Comparison of ENCODE assay signal across 8 mouse cellular contexts in the genomic region with DNA sequence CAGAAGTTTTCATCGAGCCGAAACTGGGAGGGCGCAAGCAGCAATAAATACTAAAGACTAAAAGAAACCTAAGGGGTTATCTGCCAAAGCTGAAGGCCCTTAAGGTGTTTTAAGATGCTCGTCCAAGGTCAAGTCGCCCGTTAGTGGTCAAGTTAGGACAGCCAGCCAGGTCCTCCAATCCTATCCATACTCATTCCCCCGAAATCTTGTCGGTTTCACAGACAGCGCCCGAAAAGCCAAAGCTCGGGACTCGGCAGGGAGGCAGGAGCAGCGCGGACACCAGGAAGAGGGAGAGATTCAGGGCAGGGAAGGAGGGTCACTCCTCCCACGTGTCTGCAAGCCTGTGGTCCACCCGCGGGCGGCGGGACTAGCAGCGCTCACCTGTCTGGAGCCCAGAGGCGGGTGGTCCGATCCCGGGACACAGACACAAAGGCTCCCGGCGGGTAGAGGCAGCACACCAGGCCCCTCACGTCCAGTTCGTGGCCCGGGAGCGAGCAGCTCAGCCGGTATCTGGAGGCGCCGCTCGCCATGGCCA. TPM values are rescaled to one million over a fixed set of nuclear protein-coding genes. Genes with fewer than 3 reads are reported as not detected.
DNase-seq lines count a peak whose midpoint lies in the region; ATAC-seq and TF ChIP-seq lines count a peak whose summit lies in the region.

No protein-coding gene starts in this region.

- under 1% methylated on average over 33 of the region's 33 CpGs for WGBS in heart, embryonic 11.5 days (ENCODE audit: insufficient replicate concordance)
- WGBS in forebrain, embryonic 11.5 days, result under 1% methylated on average over 33 of the region's 33 CpGs
- under 1% methylated on average over 33 of the region's 33 CpGs for WGBS in liver, embryonic 11.5 days
- WGBS in olfactory bulb, adult 2 months, result under 1% methylated on average over 33 of the region's 33 CpGs

- H3K4me2 ChIP-seq in heart, embryonic 11.5 days, result peak overlapping the region; percentile 71
- peak overlapping the region; percentile 71 for H3K4me2 ChIP-seq in forebrain, embryonic 11.5 days (ENCODE audit: low read depth, low read length, severe bottlenecking)
- peak overlapping the region; percentile 83 for H3K4me2 ChIP-seq in liver, embryonic 11.5 days

- no peaks in the 10 kb centered on the region for H3K9me3 ChIP-seq in heart, embryonic 11.5 days (replicated peaks; ENCODE audit: control insufficient read depth, low read length)
- H3K9me3 ChIP-seq in ES-Bruce4 (replicated peaks; ENCODE audit: control insufficient read depth, insufficient read depth, low read length, poor library complexity, severe bottlenecking), result no peaks in the 10 kb centered on the region
- H3K9me3 ChIP-seq in forebrain, embryonic 11.5 days (ENCODE audit: control insufficient read depth, low read length), result no peaks in the 10 kb centered on the region
- no peaks in the 10 kb centered on the region for H3K9me3 ChIP-seq in liver, embryonic 11.5 days (ENCODE audit: control insufficient read depth, low read length)

- H3K27ac ChIP-seq in heart, embryonic 11.5 days (ENCODE audit: low read depth, low read length), result peak overlapping the region; percentile 76
- peak overlapping the region; percentile 22 for H3K27ac ChIP-seq in ES-Bruce4 (ENCODE audit: insufficient read depth, low read length)
- H3K27ac ChIP-seq in forebrain, embryonic 11.5 days (ENCODE audit: low read depth, low read length), result peak overlapping the region; percentile 68
- peak overlapping the region; percentile 57 for H3K27ac ChIP-seq in liver, embryonic 11.5 days (ENCODE audit: low read depth, low read length)
- H3K27ac ChIP-seq in olfactory bulb, adult 2 months (ENCODE audit: insufficient read depth, low read depth, low read length), result peak overlapping the region; percentile 27; the same call in 1 of the 2 replicates

- H3K4me1 ChIP-seq in heart, embryonic 11.5 days (ENCODE audit: control insufficient read depth, insufficient read depth, low read length), result peaks cover 6% of the 10 kb centered on the region
- H3K4me1 ChIP-seq in ES-Bruce4 (ENCODE audit: control insufficient read depth, insufficient read depth, low read length), result no peaks in the 10 kb centered on the region
- 0 out of 2 replicates have a peak, but pooled peaks cover 3% of the 10 kb centered on the region for H3K4me1 ChIP-seq in forebrain, embryonic 11.5 days (replicated peaks; ENCODE audit: control insufficient read depth, insufficient read depth, low read length)
- peaks cover 5% of the 10 kb centered on the region; the same call in 1 of the 2 replicates for H3K4me1 ChIP-seq in liver, embryonic 11.5 days (replicated peaks; ENCODE audit: control insufficient read depth, insufficient read depth, low read length)
- no peaks in the 10 kb centered on the region for H3K4me1 ChIP-seq in olfactory bulb, adult 2 months (ENCODE audit: control insufficient read depth, insufficient read depth, low read length)

- no peak; the same call in 1 of the 2 replicates for ATAC-seq in heart, embryonic 11.5 days (replicated peaks; ENCODE audit: insufficient number of reproducible peaks, low FRiP score, low TSS enrichment)
- no peak for ATAC-seq in forebrain, embryonic 11.5 days (replicated peaks; ENCODE audit: low FRiP score)
- ATAC-seq in liver, embryonic 11.5 days (replicated peaks; ENCODE audit: low FRiP score), result no peak; the same call in 1 of the 2 replicates

- no peak for DNase-seq in heart, adult 9 months (ENCODE audit: low spot score in 2 of 2)
- no peak for DNase-seq in forebrain, embryonic 11.5 days (ENCODE audit: low spot score)
- no peak for DNase-seq in liver, embryonic 11.5 days (ENCODE audit: low spot score)
- no peak for DNase-seq in ovary, postnatal 10 days (ENCODE audit: low spot score)
- no peak for DNase-seq in kidney, adult 11 months

- H3K36me3 ChIP-seq in heart, embryonic 11.5 days (ENCODE audit: control insufficient read depth, insufficient read depth, low read length), result no peaks in the 10 kb centered on the region
- peaks cover 7% of the 10 kb centered on the region; the same call in 1 of the 2 replicates for H3K36me3 ChIP-seq in ES-Bruce4 (ENCODE audit: control insufficient read depth, insufficient read depth, low read length, poor library complexity, severe bottlenecking)
- H3K36me3 ChIP-seq in forebrain, embryonic 11.5 days (ENCODE audit: control insufficient read depth, insufficient read depth, low read length), result no peaks in the 10 kb centered on the region
- H3K36me3 ChIP-seq in liver, embryonic 11.5 days (ENCODE audit: control insufficient read depth, insufficient read depth, low read length), result no peaks in the 10 kb centered on the region

- TF ChIP-seq EP300 in ES-Bruce4 (IDR thresholded peaks at IDR 0.05; ENCODE audit: insufficient read depth, low read depth, low read length), result no peak

- no peak for TF ChIP-seq POLR2A in ES-Bruce4 (IDR thresholded peaks at IDR 0.05; ENCODE audit: insufficient read depth, low read length)
- no peak for TF ChIP-seq POLR2A in olfactory bulb, adult 2 months (IDR thresholded peaks at IDR 0.05; ENCODE audit: insufficient read depth, low read depth, low read length)

- no peak for TF ChIP-seq CTCF in ES-Bruce4 (IDR thresholded peaks at IDR 0.05; ENCODE audit: low read depth, low read length)
- TF ChIP-seq CTCF in olfactory bulb, adult 2 months (IDR thresholded peaks at IDR 0.05; ENCODE audit: insufficient read depth, low read depth, low read length), result no peak

- peak overlapping the region; percentile 94 for H3K9ac ChIP-seq in heart, embryonic 11.5 days (ENCODE audit: low read depth, low read length)
- H3K9ac ChIP-seq in ES-Bruce4 (ENCODE audit: low read depth, poor library complexity, severe bottlenecking), result peak overlapping the region; percentile 79
- H3K9ac ChIP-seq in forebrain, embryonic 11.5 days (ENCODE audit: low read length), result peak overlapping the region; percentile 91
- H3K9ac ChIP-seq in liver, embryonic 11.5 days (ENCODE audit: low read depth, low read length), result peak overlapping the region; percentile 97

- no peaks in the 10 kb centered on the region for H3K27me3 ChIP-seq in heart, embryonic 11.5 days (ENCODE audit: control insufficient read depth, insufficient read depth, low read length)
- H3K27me3 ChIP-seq in ES-Bruce4 (ENCODE audit: control insufficient read depth, insufficient read depth, low read length, poor library complexity, severe bottlenecking), result no peaks in the 10 kb centered on the region
- no peaks in the 10 kb centered on the region for H3K27me3 ChIP-seq in forebrain, embryonic 11.5 days (ENCODE audit: control insufficient read depth, insufficient read depth, low read length)
- no peaks in the 10 kb centered on the region for H3K27me3 ChIP-seq in liver, embryonic 11.5 days (replicated peaks; ENCODE audit: control insufficient read depth, insufficient read depth, low read length)

- peak overlapping the region; percentile 86 for H3K4me3 ChIP-seq in heart, embryonic 11.5 days (ENCODE audit: low read depth, low read length)
- peak overlapping the region; percentile 95 for H3K4me3 ChIP-seq in ES-Bruce4 (ENCODE audit: low read depth, low read length)
- H3K4me3 ChIP-seq in forebrain, embryonic 11.5 days (ENCODE audit: low read depth, low read length), result peak overlapping the region; percentile 85
- peak overlapping the region; percentile 73 for H3K4me3 ChIP-seq in liver, embryonic 11.5 days (ENCODE audit: low read depth, low read length)
- H3K4me3 ChIP-seq in olfactory bulb, adult 2 months (ENCODE audit: insufficient read depth, low read depth, low read length), result peak overlapping the region; percentile 85

RNA-seq across cellular contexts. Expression of a gene that starts 0.5 kb away (rescaled TPM):
- 64.4 and 67.6 TPM in 2 replicates for polyA plus RNA-seq in heart, embryonic 11.5 days (2014; fragmentation: Nextera tagmentation; extraction: Ambion mirVana)
- 150 and 157 TPM in 2 replicates for polyA plus RNA-seq in ES-Bruce4 (2011; ENCODE audit: insufficient read depth, insufficient read length, low read depth, missing spikeins)
- polyA plus RNA-seq in forebrain, embryonic 11.5 days (2014; fragmentation: Nextera tagmentation; extraction: Ambion mirVana), result 94.4 and 110 TPM in 2 replicates
- 77.1 and 81.1 TPM in 2 replicates for polyA plus RNA-seq in liver, embryonic 11.5 days (2014; fragmentation: Nextera tagmentation; extraction: Ambion mirVana)
- not detected in 2 replicates for polyA plus RNA-seq in olfactory bulb, adult 2 months (2012; ENCODE audit: insufficient read depth, insufficient read length, low replicate concordance, missing spikeins)

RNA-seq across cellular contexts. Expression of a gene that starts 11.7 kb away (rescaled TPM):
- 16.6 and 19.1 TPM in 2 replicates for polyA plus RNA-seq in heart, embryonic 11.5 days (2014; fragmentation: Nextera tagmentation; extraction: Ambion mirVana)
- 15.0 and 15.1 TPM in 2 replicates for polyA plus RNA-seq in ES-Bruce4 (2011; ENCODE audit: insufficient read depth, insufficient read length, low read depth, missing spikeins)
- polyA plus RNA-seq in forebrain, embryonic 11.5 days (2014; fragmentation: Nextera tagmentation; extraction: Ambion mirVana), result 70.7 and 80.7 TPM in 2 replicates
- polyA plus RNA-seq in liver, embryonic 11.5 days (2014; fragmentation: Nextera tagmentation; extraction: Ambion mirVana), result 14.8 and 15.0 TPM in 2 replicates
- polyA plus RNA-seq in olfactory bulb, adult 2 months (2012; ENCODE audit: insufficient read depth, insufficient read length, low replicate concordance, missing spikeins), result not detected in 2 replicates

RNA-seq across cellular contexts. Expression of a gene that starts 46.0 kb away (rescaled TPM):
- polyA plus RNA-seq in heart, embryonic 11.5 days (2014; fragmentation: Nextera tagmentation; extraction: Ambion mirVana), result 12.4 and 13.8 TPM in 2 replicates
- 25.2 and 28.8 TPM in 2 replicates for polyA plus RNA-seq in ES-Bruce4 (2011; ENCODE audit: insufficient read depth, insufficient read length, low read depth, missing spikeins)
- 27.2 and 31.4 TPM in 2 replicates for polyA plus RNA-seq in forebrain, embryonic 11.5 days (2014; fragmentation: Nextera tagmentation; extraction: Ambion mirVana)
- 24.2 TPM in 2 replicates for polyA plus RNA-seq in liver, embryonic 11.5 days (2014; fragmentation: Nextera tagmentation; extraction: Ambion mirVana)
- not detected in 2 replicates for polyA plus RNA-seq in olfactory bulb, adult 2 months (2012; ENCODE audit: insufficient read depth, insufficient read length, low replicate concordance, missing spikeins)

RNA-seq across cellular contexts. Expression of a gene that starts 46.2 kb away (rescaled TPM):
- not detected in 2 replicates for polyA plus RNA-seq in heart, embryonic 11.5 days (2014; fragmentation: Nextera tagmentation; extraction: Ambion mirVana)
- polyA plus RNA-seq in ES-Bruce4 (2011; ENCODE audit: insufficient read depth, insufficient read length, low read depth, missing spikeins), result not detected in 2 replicates
- not detected in 2 replicates for polyA plus RNA-seq in forebrain, embryonic 11.5 days (2014; fragmentation: Nextera tagmentation; extraction: Ambion mirVana)
- polyA plus RNA-seq in liver, embryonic 11.5 days (2014; fragmentation: Nextera tagmentation; extraction: Ambion mirVana), result not detected in 2 replicates
- not detected in 2 replicates for polyA plus RNA-seq in olfactory bulb, adult 2 months (2012; ENCODE audit: insufficient read depth, insufficient read length, low replicate concordance, missing spikeins)

RNA-seq across cellular contexts. Expression of a gene that starts 47.4 kb away (rescaled TPM):
- polyA plus RNA-seq in heart, embryonic 11.5 days (2014; fragmentation: Nextera tagmentation; extraction: Ambion mirVana), result 0.07 and 0.43 TPM in 2 replicates
- polyA plus RNA-seq in ES-Bruce4 (2011; ENCODE audit: insufficient read depth, insufficient read length, low read depth, missing spikeins), result not detected in 2 replicates
- polyA plus RNA-seq in forebrain, embryonic 11.5 days (2014; fragmentation: Nextera tagmentation; extraction: Ambion mirVana), result 1.1 and 1.4 TPM in 2 replicates
- 0.13 and 0.30 TPM in 2 replicates for polyA plus RNA-seq in liver, embryonic 11.5 days (2014; fragmentation: Nextera tagmentation; extraction: Ambion mirVana)
- not detected in 2 replicates for polyA plus RNA-seq in olfactory bulb, adult 2 months (2012; ENCODE audit: insufficient read depth, insufficient read length, low replicate concordance, missing spikeins)

Comparison
In these comparisons a context has a peak if more than half of its experiments do, and no peak if none do; other contexts are left out.
1. H3K27ac ChIP-seq: peak in every context shown above with its lines; median percentile 76 in heart, embryonic 11.5 days; 68 in forebrain, embryonic 11.5 days; 57 in liver, embryonic 11.5 days; 27 in olfactory bulb, adult 2 months; 22 in ES-Bruce4.
2. RNA of a gene that starts 11.7 kb away (polyA plus RNA-seq): 70.7 to 80.7 TPM in forebrain, embryonic 11.5 days, 16.6 to 19.1 TPM in heart, embryonic 11.5 days, 15.0 to 15.1 TPM in ES-Bruce4 and 14.8 to 15.0 TPM in liver, embryonic 11.5 days; not detected in olfactory bulb, adult 2 months; every median in the first group is over 10 times any median in the second.
3. RNA of a gene that starts 46.0 kb away (polyA plus RNA-seq): 27.2 to 31.4 TPM in forebrain, embryonic 11.5 days, 25.2 to 28.8 TPM in ES-Bruce4, 24.2 TPM in liver, embryonic 11.5 days and 12.4 to 13.8 TPM in heart, embryonic 11.5 days; not detected in olfactory bulb, adult 2 months; every median in the first group is over 10 times any median in the second.
4. Peak in every context shown above with its lines, with median percentiles within 50 percentile points of each other: H3K4me2 ChIP-seq, H3K4me3 ChIP-seq and H3K9ac ChIP-seq.